Mouse (Mus musculus): ENCODE measurements around the gene Pik3ap1. TPM values are rescaled to one million over a fixed set of nuclear protein-coding genes. Genes with fewer than 3 reads are reported as not detected.
A peak's percentile ranks its signal among the peaks of the same experiment; 100 is the strongest.

The Pik3ap1 gene
- polyA plus RNA-seq, 1 experiment from 2014 or later, result 2.4 TPM

GRCm38 (mm10) chr19:41346099-41346850 lies 38.6 kb downstream of the Pik3ap1 start:
- Histone ChIP-seq H3K27me3 (ENCODE audit: control insufficient read depth, insufficient read depth, low read length) (no peaks in the 10 kb centered on the region), H3K9me3 (ENCODE audit: control insufficient read depth, low read depth, low read length) (no peaks in the 10 kb centered on the region), H3K4me3 (ENCODE audit: low read depth, low read length) (no peak overlapping the region), H3K4me2 (replicated peaks; ENCODE audit: low read depth, low read length) (no peak overlapping the region), H3K9ac (replicated peaks; ENCODE audit: low read depth, low read length) (no peak overlapping the region), H3K4me1 (ENCODE audit: control insufficient read depth, insufficient read depth, low read length) (0 out of 2 replicates have a peak, but pooled peaks cover 9% of the 10 kb centered on the region), H3K36me3 (ENCODE audit: control insufficient read depth, insufficient read depth, low read length) (no peaks in the 10 kb centered on the region), H3K27ac (ENCODE audit: low read length) (no peak overlapping the region)
- 66% methylated on average over 11 of the region's 11 CpGs for WGBS
- no peak for ATAC-seq (ENCODE audit: insufficient number of reproducible peaks, insufficient read depth, low FRiP score, low read depth)

- Histone ChIP-seq H3K27me3 (ENCODE audit: control insufficient read depth, insufficient read depth, low read length) (no peaks in the 10 kb centered on the region), H3K4me3 (ENCODE audit: low read depth, low read length) (no peak overlapping the region), H3K27ac (ENCODE audit: low read length) (peak overlapping the region; percentile 44; the same call in 1 of the 2 replicates), H3K4me1 (ENCODE audit: control insufficient read depth, insufficient read depth, low read length) (0 out of 2 replicates have a peak, but pooled peaks cover 9% of the 10 kb centered on the region), H3K9me3 (ENCODE audit: control insufficient read depth, low read depth, low read length) (no peaks in the 10 kb centered on the region), H3K36me3 (ENCODE audit: control insufficient read depth, insufficient read depth, low read length) (no peaks in the 10 kb centered on the region), H3K9ac (replicated peaks; ENCODE audit: low read depth, low read length) (no peak overlapping the region), H3K4me2 (replicated peaks; ENCODE audit: low read depth, low read length) (no peak overlapping the region)
- no peak for ATAC-seq (ENCODE audit: insufficient number of reproducible peaks, insufficient read depth, low FRiP score, low read depth)
- WGBS, result 48% methylated on average over 11 of the region's 11 CpGs
Measured at GRCm38 (mm10) chr19:41345028-41345741, 39.7 kb downstream of the Pik3ap1 start.

- ATAC-seq (ENCODE audit: insufficient number of reproducible peaks, insufficient read depth, low FRiP score, low read depth), result no peak
Measured at GRCm38 (mm10) chr19:41344666-41345027, 40.3 kb downstream of the Pik3ap1 start.

GRCm38 (mm10) chr19:41342592-41343090 lies 42.3 kb downstream of the Pik3ap1 start:
- WGBS, result 85% methylated on average over 6 of the region's 6 CpGs
- Histone ChIP-seq H3K27ac (ENCODE audit: low read length) (no peak overlapping the region), H3K36me3 (ENCODE audit: control insufficient read depth, insufficient read depth, low read length) (no peaks in the 10 kb centered on the region), H3K9ac (replicated peaks; ENCODE audit: low read depth, low read length) (no peak overlapping the region), H3K27me3 (ENCODE audit: control insufficient read depth, insufficient read depth, low read length) (no peaks in the 10 kb centered on the region), H3K4me3 (ENCODE audit: low read depth, low read length) (no peak overlapping the region), H3K4me1 (ENCODE audit: control insufficient read depth, insufficient read depth, low read length) (0 out of 2 replicates have a peak, but pooled peaks cover 9% of the 10 kb centered on the region), H3K9me3 (ENCODE audit: control insufficient read depth, low read depth, low read length) (no peaks in the 10 kb centered on the region), H3K4me2 (replicated peaks; ENCODE audit: low read depth, low read length) (no peak overlapping the region)
- ATAC-seq (ENCODE audit: insufficient number of reproducible peaks, insufficient read depth, low FRiP score, low read depth), result no peak

More at GRCm38 (mm10) chr19:41344666-41345027, 40.3 kb downstream of the Pik3ap1 start:
- Histone ChIP-seq H3K27me3 (ENCODE audit: control insufficient read depth, insufficient read depth, low read length) (no peaks in the 10 kb centered on the region), H3K9ac (replicated peaks; ENCODE audit: low read depth, low read length) (no peak overlapping the region), H3K4me3 (ENCODE audit: low read depth, low read length) (no peak overlapping the region), H3K4me1 (ENCODE audit: control insufficient read depth, insufficient read depth, low read length) (0 out of 2 replicates have a peak, but pooled peaks cover 9% of the 10 kb centered on the region), H3K36me3 (ENCODE audit: control insufficient read depth, insufficient read depth, low read length) (no peaks in the 10 kb centered on the region), H3K27ac (ENCODE audit: low read length) (no peak overlapping the region), H3K4me2 (replicated peaks; ENCODE audit: low read depth, low read length) (no peak overlapping the region), H3K9me3 (ENCODE audit: control insufficient read depth, low read depth, low read length) (no peaks in the 10 kb centered on the region)
- 73% methylated on average over 8 of the region's 8 CpGs for WGBS

DNA sequence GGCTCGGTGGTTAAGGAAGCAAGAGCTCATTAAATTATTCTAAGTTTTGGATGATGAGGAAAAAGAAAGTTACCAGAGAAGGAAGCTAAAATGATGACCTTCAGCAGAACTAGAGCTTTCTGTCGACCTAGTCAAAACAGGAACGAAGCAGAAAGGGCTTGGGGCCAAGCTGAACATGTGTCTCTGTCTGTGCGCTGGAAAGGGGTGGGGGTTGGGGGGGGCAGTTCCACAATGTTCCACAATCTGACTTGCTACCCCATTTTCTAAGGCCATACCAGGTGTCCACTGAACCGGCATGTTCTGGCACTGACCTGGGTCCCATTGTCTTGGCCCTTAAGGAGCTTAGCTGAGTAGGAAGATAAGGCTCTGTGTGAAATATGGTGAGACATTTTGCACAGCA lies 43.2 kb downstream of the Pik3ap1 start:
- no peak overlapping the region for H3K4me2 ChIP-seq (replicated peaks; ENCODE audit: low read depth, low read length)
- H3K4me3 ChIP-seq (ENCODE audit: low read depth, low read length), result no peak overlapping the region
- no peak overlapping the region for H3K27ac ChIP-seq (ENCODE audit: low read length)
- 0 out of 2 replicates have a peak, but pooled peaks cover 9% of the 10 kb centered on the region for H3K4me1 ChIP-seq (ENCODE audit: control insufficient read depth, insufficient read depth, low read length)
- H3K9me3 ChIP-seq (ENCODE audit: control insufficient read depth, low read depth, low read length), result no peaks in the 10 kb centered on the region
- no peaks in the 10 kb centered on the region for H3K27me3 ChIP-seq (ENCODE audit: control insufficient read depth, insufficient read depth, low read length)
- 79% methylated on average over 5 of the region's 5 CpGs for WGBS
- no peak overlapping the region for H3K9ac ChIP-seq (replicated peaks; ENCODE audit: low read depth, low read length)
- no peaks in the 10 kb centered on the region for H3K36me3 ChIP-seq (ENCODE audit: control insufficient read depth, insufficient read depth, low read length)
- ATAC-seq (ENCODE audit: insufficient number of reproducible peaks, insufficient read depth, low FRiP score, low read depth), result no peak

DNA sequence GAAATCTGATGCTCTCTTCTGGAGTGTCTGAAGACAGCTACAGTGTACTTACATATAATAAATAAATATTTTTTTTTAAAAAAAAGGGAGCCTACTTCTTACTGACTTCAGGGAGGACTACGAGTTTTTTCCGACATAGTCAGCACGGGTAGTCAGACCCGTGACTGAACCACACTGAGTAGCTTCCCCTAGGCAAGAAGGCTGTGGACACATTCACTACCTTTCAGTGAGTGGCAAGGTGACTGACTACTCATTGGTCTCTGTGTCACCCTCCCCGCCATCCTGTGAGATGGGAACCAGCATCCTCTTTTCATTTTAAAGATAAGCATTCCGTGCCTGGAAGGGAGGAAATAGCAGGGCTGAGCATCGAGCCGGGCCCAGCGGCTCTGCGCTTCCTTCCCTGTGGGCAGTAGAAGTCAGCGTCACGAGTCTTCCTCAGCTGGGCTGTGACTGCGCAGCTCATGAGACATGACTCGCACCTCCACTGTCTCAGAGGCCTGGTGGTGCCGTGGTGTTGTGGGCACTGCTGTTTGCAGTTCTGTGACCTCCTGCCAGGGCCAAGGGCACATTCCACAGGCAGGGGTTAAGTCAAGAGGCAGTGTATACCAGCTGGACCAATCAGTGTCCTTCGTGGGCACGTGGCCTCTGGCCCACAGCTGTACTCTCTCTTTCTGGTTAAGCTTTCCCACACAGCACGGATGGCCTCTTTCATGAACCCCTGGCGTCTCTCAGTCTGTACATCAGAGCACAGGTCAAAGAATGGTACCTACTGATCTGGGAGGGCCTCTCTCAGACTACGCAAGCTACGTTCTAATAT lies 45.7 kb downstream of the Pik3ap1 start:
- WGBS, result 59% methylated on average over 21 of the region's 21 CpGs
- no peak; the same call in 1 of the 2 replicates for ATAC-seq (ENCODE audit: insufficient number of reproducible peaks, insufficient read depth, low FRiP score, low read depth)
- Histone ChIP-seq H3K4me2 (replicated peaks; ENCODE audit: low read depth, low read length) (no peak overlapping the region), H3K4me1 (ENCODE audit: control insufficient read depth, insufficient read depth, low read length) (no peaks in the 10 kb centered on the region), H3K9me3 (ENCODE audit: control insufficient read depth, low read depth, low read length) (no peaks in the 10 kb centered on the region), H3K27me3 (ENCODE audit: control insufficient read depth, insufficient read depth, low read length) (no peaks in the 10 kb centered on the region), H3K9ac (replicated peaks; ENCODE audit: low read depth, low read length) (no peak overlapping the region), H3K27ac (ENCODE audit: low read length) (no peak overlapping the region), H3K36me3 (ENCODE audit: control insufficient read depth, insufficient read depth, low read length) (no peaks in the 10 kb centered on the region), H3K4me3 (ENCODE audit: low read depth, low read length) (no peak overlapping the region)

DNA sequence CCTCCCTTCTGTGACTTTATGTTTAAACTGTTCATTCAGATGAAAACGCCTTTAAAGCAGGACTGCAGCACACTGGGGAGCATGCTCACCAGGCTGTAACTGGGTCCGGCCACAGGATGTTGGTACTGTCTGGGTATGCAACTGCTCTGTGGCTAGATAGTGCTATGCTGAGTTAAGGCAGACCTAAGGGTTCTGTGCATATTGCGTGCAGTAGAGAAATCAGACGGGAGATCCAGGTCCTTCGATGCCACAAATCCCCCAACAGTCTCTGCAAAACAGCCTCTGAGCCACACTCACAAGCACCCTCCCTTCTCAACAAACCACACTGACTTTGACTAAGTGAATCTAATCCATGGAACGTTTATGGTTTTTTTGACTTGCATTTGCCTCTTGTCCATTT lies 46.5 kb downstream of the Pik3ap1 start:
- Histone ChIP-seq H3K4me3 (ENCODE audit: low read depth, low read length) (no peak overlapping the region), H3K9me3 (ENCODE audit: control insufficient read depth, low read depth, low read length) (no peaks in the 10 kb centered on the region), H3K27me3 (ENCODE audit: control insufficient read depth, insufficient read depth, low read length) (no peaks in the 10 kb centered on the region), H3K4me2 (replicated peaks; ENCODE audit: low read depth, low read length) (no peak overlapping the region), H3K4me1 (ENCODE audit: control insufficient read depth, insufficient read depth, low read length) (no peaks in the 10 kb centered on the region), H3K36me3 (ENCODE audit: control insufficient read depth, insufficient read depth, low read length) (no peaks in the 10 kb centered on the region), H3K9ac (replicated peaks; ENCODE audit: low read depth, low read length) (no peak overlapping the region), H3K27ac (ENCODE audit: low read length) (no peak overlapping the region)
- 68% methylated on average over 6 of the region's 6 CpGs for WGBS
- no peak for ATAC-seq (ENCODE audit: insufficient number of reproducible peaks, insufficient read depth, low FRiP score, low read depth)

DNA sequence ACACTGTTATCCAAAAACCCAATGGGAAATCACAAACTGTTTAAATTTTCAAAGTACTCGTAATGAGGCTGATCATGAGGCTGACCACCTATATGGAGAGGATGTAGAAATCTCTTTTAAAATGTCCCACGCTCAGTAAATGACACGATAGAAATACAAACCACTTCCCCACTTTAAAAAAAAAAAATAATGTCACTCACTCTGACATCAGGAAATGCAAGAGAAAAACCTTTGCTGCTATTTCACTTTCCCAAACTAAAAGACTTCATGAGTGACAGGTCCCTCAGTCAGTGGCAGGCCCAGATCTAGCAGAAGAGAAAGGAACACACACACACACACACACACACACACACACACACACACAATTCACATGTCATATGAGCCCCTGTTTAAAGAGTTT lies 49.2 kb downstream of the Pik3ap1 start:
- no peaks in the 10 kb centered on the region for H3K4me1 ChIP-seq (ENCODE audit: control insufficient read depth, insufficient read depth, low read length)
- no peak overlapping the region for H3K4me3 ChIP-seq (ENCODE audit: low read depth, low read length)
- H3K9me3 ChIP-seq (ENCODE audit: control insufficient read depth, low read depth, low read length), result no peaks in the 10 kb centered on the region
- H3K27me3 ChIP-seq (ENCODE audit: control insufficient read depth, insufficient read depth, low read length), result no peaks in the 10 kb centered on the region
- 85% methylated on average over 3 of the region's 3 CpGs for WGBS
- H3K4me2 ChIP-seq (replicated peaks; ENCODE audit: low read depth, low read length), result no peak overlapping the region
- H3K36me3 ChIP-seq (ENCODE audit: control insufficient read depth, insufficient read depth, low read length), result no peaks in the 10 kb centered on the region
- no peak overlapping the region for H3K27ac ChIP-seq (ENCODE audit: low read length)
- no peak for ATAC-seq (ENCODE audit: insufficient number of reproducible peaks, insufficient read depth, low FRiP score, low read depth)
- H3K9ac ChIP-seq (replicated peaks; ENCODE audit: low read depth, low read length), result no peak overlapping the region
